Mouse (Mus musculus) adrenal gland (tissue): Measurements from ENCODE around the gene Slc44a2.
"Not testable (repeated sequence)": the region's sequence is repeated elsewhere in the genome, so short reads cannot be mapped to it uniquely, and the experiment has no call there.

Experiments
- intact Hi-C: fragments of 180-260 bp; cut with DNase I; formaldehyde crosslinking; loops from one replicate; pipeline ENCODE4 v1.15.1; 2025
- long read RNA-seq, 2 experiments: library from polyadenylated mRNA; unstranded; transcript quantifications; one replicate each; pipeline ENCODE4 v2.0.0; 2020; ENCODE audit warnings: borderline replicate concordance in 1 of 2; ENCODE audit not compliant: insufficient replicate concordance in 1 of 2

The Slc44a2 gene
- long read RNA-seq, experiment 1, transcript Slc44a2-210 (22 exons, 3,478 nt): major isoform, 14 of 20 reads
- long read RNA-seq, experiment 1, partial matches to known transcripts: 3 of 20 reads
- long read RNA-seq, experiment 1, other reads (novel, unspliced or antisense): 2 of 20 reads
- long read RNA-seq, experiment 2, transcript Slc44a2-210 (22 exons, 3,478 nt): major isoform, 15 of 29 reads
- long read RNA-seq, experiment 2, partial matches to known transcripts: 5 of 29 reads
- long read RNA-seq, experiment 2, other reads (novel, unspliced or antisense): 7 of 29 reads

DNA sequence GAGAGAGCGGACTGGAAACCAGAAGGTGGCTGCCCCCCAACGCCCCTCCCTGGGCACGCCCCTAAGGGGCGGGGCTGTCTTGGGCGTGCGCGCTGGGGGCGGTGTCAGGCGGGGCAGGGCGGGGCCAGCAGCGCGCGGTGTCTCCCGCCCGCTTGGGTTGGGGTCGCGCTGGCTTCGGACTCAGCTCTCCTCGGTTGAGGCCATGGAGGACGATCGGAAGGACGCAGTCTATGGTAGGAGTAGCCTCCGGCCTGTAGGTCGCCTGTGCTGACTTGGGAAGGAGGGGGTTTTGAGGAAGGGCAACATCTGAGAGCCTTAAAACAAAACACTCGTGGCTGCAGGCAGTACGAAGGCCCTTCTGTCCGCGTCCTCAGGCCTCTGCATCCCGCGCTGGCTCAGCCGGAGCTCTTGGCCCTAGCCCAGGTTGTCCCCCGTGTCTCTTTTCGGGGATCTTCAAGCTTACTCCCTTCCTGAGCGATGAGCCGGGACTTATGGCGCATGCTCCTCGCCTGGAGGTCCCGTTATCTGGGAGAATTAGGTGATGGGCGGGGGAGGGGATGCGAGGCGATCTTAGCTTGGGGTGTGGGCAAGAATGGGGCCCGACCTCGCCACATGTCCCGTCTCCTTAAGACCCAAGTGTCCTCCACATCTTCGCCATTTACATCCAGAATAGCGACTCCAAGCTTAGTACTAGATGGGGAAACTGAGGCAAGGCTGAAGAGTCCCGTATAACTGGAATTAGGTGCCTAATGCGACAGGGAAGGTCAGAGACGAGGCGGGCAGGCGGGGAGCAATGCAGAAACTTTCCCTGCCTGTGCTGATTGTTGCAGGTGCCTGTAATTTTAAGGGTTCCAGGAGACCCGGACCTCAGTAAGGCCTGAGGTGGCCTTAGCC, at the start of gene Slc44a2:
TSS of gene Slc44a2 (plus strand) at position 80 of the 894 bp plus-strand sequence.
- intact Hi-C loops: no loop called here

- intact Hi-C loops: no loop called here
These were observed 48.1 kb upstream of the Slc44a2 start for GRCm38 (mm10) chr9:21272391-21272790.

- intact Hi-C loops: no loop called here
These were observed 47.4 kb upstream of the Slc44a2 start for GRCm38 (mm10) chr9:21273094-21273493.

DNA sequence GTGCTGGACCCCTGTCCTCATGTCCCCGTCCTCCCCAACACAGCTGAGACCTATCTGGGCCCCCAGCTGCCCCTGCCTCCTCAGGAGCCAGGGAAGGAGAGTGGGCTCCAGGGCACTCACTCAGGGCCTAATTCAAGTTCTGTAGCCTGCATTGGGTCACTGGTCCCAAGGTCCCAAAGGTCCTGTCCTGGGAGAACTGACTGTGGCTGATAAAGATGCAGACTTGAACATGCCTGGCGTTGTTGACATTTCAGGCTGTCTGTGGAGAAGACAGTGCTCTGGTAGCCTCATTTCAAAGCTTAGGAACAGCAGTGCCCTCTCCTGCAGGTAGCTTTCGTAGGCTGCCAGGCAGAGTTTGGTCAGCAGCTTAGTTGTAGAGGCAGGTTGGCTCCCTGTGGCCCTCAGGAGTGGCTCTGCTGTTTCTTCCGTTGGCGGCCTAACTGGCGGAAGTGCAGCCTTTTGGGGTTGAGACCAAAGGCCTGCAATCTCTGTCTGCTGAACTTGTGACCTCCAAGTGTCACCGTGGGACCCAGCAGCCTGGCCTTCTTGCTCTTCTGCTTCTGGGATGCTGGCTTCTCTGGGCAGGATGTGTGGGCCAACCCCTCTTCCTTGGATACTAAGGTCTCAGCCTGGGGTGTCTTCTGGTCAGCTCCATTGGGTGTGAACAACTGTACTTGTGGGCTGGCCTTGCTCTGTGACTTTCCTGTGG, 46.8 kb upstream of the Slc44a2 start:
- intact Hi-C loops: no loop called here

DNA sequence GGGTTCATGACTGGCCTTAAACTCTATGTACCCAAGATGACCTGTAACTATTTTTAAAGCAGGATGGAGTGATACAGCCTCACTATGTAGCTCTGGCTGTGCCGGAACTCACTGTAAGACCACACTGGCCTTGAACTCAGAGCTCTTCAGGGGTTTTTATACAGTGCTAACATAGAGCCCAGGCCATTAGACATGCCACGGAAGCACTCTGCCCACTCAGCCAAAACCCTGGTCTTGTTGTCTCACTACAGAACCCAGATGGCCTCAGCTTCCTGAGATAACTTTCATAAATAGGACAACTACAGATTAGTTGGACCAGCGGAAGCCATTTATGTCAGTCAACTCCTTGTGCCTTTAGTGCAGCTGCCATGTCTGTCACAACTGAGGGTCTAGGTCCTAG, 46.2 kb upstream of the Slc44a2 start:
- intact Hi-C loops: no loop called here

GRCm38 (mm10) chr9:21275013-21275710, 45.3 kb upstream of the Slc44a2 start:
- intact Hi-C loops: no loop called here

DNA sequence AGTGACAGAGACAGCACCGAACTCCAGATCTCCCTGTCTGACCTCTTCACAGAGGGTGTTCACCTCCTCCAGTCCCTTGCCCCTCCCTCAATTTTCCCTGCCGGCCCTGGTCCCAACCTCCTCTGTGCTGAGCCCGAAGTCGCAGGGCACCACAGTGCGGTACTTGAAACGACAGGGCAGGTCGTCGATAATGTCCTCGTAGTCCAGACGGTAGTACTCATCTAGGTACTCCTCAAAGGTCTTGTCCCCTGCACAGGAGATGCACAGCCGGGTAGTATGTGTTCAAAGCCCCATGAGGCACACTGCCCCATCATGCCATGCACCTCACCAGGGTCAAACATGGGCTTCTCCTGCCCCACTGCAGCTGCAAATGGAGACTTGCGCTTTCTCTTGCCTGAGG, 44.8 kb upstream of the Slc44a2 start:
- intact Hi-C loops: no loop called here

DNA sequence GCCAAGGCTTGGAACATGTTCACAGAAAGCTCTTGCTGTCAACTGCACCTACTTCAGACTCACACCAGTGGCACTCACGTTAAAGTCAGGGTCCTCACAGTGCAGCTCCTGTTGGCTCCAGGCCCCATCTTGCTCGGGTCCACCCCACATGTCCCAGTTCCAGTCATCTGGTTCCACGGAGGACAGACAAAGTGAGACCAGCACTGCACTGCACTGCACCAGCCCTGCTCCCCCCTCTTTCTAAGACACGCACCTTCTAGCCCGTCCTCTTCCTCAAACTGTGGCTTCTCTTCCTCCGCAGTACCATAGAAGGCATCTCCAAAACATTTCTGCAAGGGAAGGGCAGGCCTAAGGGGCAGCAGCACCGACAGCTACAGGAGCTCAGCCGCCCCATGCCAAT, 44.2 kb upstream of the Slc44a2 start:
- intact Hi-C loops: no loop called here

- intact Hi-C loops: no loop called here
These were observed 42.7 kb upstream of the Slc44a2 start for GRCm38 (mm10) chr9:21277776-21278175.

DNA sequence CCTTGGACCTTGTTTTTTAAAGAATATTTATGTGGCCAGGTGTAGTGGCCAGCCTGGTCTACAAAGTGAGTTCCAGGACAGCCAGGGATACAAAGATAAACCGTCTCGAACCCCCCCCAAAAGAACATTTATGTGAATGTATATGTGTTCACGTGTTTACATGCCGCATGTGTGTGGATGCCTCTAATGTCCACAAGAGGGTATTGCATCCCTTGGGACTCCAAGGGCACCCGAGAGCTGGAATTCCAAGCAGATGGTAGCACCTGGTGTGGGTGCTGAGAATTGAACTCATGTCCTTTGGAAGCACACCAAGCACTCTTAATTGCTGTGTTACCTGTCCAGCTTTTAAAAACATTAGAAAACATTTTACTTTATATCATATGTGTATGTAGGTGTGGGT, 36.9 kb upstream of the Slc44a2 start:
- intact Hi-C loops: no loop called here

DNA sequence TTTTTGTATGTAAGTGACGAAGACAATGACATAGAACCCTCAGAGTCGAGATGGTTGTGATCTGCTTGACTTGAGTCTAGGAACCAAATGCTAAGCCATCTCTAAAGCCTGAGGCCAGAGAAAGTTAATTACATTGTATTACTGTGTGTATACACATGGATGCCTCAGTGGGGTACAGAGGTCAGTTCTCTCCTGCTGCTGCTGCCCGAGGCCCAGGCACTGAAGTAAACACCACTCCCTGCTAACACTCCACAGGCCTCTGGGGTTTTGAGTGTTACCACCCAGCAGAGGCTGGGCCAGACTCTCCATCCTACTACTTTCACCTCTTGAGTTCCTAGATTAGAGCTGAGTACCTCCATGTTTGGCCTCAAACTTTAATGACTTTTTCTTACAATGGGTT, 36.5 kb upstream of the Slc44a2 start:
- intact Hi-C loops: no loop called here

DNA sequence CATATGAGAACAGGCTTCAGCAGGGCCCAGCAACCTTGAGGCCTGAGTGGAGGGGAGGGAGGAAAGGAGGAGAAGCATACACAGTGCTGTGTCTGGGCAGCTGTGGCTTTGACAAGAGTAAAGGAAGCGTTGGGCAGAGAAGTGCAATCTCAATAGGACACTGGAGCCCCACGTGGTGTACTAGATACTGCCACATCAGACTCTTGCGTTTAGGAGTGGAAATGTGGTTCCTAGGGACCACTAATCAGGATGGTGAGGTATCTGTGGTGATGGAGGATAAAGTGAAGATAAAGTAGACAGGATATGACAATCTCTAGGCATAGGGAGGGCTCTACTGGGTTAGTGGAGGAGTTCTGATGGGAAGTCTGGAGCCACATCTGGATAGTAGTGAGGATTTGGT, 33.7 kb upstream of the Slc44a2 start:
- intact Hi-C loops: no loop called here

- intact Hi-C loops: no loop called here
These were observed 32.7 kb upstream of the Slc44a2 start, which contains the start of gene Kri1 for GRCm38 (mm10) chr9:21287571-21288402. Gene Kri1 (minus strand): TSS chr9:21287969.

- intact Hi-C loops: no loop called here
These were observed 31.8 kb upstream of the Slc44a2 start for GRCm38 (mm10) chr9:21288404-21289336.

- intact Hi-C loops: no loop called here
These were observed 31.2 kb upstream of the Slc44a2 start for GRCm38 (mm10) chr9:21289337-21289671.

- intact Hi-C loops: no loop called here
These were observed 29.9 kb upstream of the Slc44a2 start for GRCm38 (mm10) chr9:21290589-21290988.

DNA sequence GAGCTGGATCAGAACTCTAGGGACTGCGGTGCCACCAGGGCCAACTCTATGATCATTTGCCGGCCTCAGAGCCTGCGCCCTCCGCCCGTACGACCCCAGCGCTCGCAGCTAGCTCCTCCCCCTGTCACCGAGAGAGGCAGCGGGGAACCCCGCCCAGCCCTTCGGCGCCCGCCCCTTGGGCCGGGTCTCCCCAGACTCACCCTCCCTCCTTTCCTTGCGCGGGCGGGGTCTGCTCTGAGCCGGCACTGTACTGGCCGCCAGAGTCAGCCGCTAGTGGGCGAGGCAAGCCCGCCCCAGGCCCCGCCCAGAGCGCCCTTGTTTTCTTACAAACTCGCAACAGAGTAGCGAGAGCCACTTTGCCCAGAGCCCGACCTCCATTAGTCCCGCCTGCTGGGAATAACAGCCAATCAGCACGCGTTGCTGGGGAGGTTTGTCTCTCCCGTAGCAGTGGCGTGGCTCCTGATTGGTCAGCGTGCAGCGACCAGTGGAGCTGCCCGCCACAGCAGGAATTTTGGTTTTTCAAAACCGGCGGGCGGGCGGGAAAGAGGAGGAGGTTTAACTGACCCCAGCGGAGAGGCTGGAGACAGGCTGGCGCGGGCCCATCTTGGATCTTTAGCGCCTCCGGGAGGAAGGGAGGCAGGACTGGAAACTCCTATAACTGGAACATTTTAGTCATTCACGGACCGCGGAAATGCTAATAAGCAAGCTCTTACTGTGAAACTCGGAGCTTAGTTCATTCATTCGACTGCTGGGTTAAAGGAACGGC, 29.3 kb upstream of the Slc44a2 start, which contains the start of gene Cdkn2d:
TSS of gene Cdkn2d (minus strand) at position 386 of the 766 bp plus-strand sequence.
- intact Hi-C loops: no loop called here

- intact Hi-C loops: not testable (repeated sequence)
These were observed 28.6 kb upstream of the Slc44a2 start for GRCm38 (mm10) chr9:21291868-21292267.
